Mouse (Mus musculus) E14TG2a.4 (cell line): ENCODE results near the gene Il1b.

Experiments used
- CTCF ChIP-seq: conservative IDR thresholded peaks from 2 replicates; pipeline ENCODE4 v1.5.1; 2014; ENCODE audit warnings: low read length
- NANOG ChIP-seq: IDR thresholded peaks from 2 replicates; pipeline ENCODE4 v1.6.1; 2014; ENCODE audit warnings: borderline replicate concordance, low read length, mixed read lengths
- POU5F1 ChIP-seq: IDR thresholded peaks from 2 replicates; pipeline ENCODE4 v1.6.1; 2014; ENCODE audit warnings: low read length, borderline replicate concordance

DNA sequence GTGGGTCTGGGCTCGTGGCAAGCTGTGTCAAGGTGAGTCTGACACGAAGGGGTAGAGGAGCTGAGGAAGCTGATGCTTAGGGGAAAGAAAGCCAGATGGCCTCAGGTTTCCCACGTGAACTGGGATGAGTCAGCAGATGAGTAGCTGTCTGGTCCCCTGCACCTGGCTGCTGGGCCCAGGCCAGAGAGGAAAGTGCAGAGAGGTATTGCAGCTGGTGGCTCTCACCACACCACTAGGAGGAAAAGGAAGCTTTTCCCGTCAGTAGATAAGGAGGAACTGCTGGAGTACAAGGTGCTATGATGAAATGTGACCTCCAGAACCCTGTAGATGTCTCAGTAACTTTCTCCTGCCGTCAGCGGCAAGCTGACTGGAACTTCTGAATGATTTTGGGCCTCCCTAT lies 42.5 kb upstream of the Il1b start:
- TF ChIP-seq CTCF (no peak), POU5F1 (no peak), NANOG (no peak)
